Mouse (Mus musculus) 3134 (cell line): ENCODE measurements around the gene Nxn.
"Not testable (repeated sequence)": the region's sequence is repeated elsewhere in the genome, so short reads cannot be mapped to it uniquely, and the experiment has no call there.

Experiments
- DNase-seq: peaks from one replicate; pipeline ENCODE4 v3.0.0-alpha.2; 2011; ENCODE audit warnings: low spot score; ENCODE audit not compliant: insufficient read length; ENCODE audit errors: extremely low read depth

The Nxn gene

DNA sequence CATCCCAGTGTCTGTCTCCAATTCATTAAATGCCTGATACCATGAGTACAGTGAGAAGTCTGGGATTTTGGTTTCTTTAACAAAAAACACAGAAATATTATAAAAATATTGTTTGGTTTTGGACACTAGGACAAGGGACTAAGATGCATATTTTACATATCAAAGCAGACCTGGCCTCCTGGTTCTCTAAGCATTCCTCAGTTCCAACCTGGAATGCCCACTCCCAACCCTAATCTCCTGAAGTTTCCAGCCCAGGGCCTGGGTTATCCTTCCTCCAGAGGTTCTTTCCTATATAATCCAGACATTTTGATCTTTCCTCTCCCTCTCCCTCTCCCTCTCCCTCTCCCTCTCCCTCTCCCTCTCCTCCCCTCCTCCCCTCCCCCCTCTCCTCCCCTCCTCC is 173.9 kb downstream of the Nxn start:
- no peak for DNase-seq

DNA sequence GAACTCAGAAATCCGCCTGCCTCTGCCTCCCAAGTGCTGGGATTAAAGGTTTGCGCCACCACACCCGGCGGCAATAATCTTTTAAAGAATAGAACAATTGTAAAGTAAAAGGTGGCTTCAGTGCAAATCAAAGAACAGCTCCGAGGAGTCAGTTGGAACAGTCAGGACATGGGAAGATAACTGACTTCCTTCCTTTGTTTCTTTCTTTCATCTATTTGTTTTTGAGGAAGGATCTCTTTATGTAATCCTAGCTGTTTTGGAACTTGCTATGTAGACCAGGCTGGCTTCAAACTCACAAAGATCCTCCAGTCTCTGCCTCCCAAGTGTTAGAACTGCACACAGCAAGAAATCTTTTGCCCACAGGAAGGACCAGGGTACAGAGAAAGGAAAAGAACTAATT is 174.3 kb downstream of the Nxn start:
- DNase-seq, result no peak

DNA sequence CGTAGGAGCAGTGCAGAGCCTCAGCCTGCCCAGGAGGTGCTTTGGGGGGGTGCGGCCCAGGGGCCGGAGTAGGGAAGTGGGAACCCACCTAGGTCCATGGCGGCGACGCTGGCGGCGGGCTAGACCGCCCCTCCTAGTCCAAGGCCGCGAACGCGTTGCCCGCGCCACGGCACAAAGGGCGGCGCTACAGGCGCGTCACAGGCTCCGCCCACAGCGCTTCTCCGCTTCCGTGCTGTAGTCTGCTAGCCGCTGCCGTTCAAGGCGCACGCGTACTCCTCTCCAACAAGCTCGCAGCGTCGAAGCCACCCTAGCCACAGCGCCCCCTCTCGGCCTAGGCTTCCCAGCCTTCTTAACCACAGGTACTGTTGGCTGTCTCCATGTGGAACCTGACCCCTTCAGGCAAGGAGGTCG is 181.5 kb downstream of the Nxn start, which contains the start of the genes Dbil5 and Gemin4:
TSS of gene Dbil5 (plus strand) at position 219 of the 411 bp plus-strand sequence.
TSS of gene Gemin4 (minus strand) at position 275 of the 411 bp plus-strand sequence.
- DNase-seq, result peak; percentile 99

DNA sequence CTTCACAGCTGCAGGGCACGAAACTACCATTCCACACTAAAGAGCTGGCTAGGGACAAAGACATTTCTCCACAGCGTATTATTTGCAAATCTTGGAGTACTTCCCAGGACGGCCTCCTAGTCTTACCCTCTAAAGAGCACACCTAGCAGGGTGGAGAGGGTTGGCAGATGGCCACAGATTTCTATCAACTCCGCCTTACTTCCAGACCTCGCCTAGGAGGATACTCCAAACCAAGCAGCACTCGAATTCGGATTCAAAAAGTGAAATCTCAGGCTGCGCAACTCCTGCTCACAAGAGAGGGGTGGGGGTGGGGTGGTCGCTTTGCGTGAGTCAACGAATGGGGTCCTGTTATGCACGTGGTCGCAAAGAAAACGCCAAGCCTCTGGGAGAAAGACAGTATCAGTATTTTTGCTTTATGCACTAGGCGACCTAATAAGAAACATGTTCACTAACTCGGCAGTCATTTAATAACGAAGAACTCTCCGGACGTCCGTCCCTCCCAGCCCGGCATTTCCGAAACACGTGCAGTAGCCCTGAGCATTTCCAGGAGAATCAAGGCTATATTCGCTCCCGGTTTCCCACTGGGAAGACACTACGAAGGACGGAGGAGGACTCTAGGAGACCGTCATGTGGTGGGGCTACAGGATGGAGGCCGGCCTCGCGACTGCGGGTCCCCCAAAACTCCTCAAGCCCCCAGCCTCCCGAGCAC is 182.1 kb downstream of the Nxn start:
- DNase-seq, result peak; percentile 58

DNA sequence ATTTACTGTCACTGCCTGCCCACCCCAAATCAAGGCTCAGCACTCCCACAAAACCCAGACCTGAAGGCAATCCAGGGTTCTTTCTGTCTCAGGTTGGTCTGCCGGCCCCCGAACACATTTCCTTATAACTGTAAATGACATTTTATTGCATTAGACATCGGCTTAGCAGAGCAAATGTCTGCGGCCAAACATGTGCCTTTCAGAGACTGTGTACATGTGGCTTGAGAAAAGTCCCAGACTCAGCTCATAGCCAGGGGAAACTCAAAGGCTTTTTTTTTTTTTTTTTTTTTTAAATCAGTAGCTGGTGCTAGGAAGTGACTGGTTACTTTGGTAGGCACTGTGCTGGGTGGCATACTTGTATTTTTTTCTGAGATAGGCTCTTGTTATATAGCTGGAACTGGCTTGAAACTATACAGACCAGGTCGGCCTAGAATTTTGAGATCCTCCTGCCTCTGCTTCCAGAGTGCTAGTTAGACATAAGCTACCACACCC is 182.8 kb downstream of the Nxn start:
- no peak for DNase-seq

DNA sequence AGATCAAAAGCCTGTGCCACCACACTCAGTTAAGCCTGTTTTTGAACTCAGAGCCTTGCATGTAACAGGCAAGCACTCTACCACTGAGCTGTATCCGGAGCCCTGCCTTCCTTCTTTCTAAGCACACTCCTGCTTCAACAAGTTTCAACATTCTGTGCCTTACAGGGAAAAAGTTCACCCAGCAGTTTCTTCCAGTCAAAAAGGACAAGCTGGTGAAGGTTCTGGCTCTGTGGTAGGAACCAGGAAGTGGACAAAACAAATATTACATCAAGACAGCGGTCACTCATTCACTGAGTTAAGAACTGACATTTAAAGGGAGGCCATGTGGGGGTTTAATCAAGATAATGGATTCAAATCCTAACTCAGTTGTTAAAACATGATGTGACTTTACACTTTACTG is 183.9 kb downstream of the Nxn start:
- DNase-seq, result no peak

DNA sequence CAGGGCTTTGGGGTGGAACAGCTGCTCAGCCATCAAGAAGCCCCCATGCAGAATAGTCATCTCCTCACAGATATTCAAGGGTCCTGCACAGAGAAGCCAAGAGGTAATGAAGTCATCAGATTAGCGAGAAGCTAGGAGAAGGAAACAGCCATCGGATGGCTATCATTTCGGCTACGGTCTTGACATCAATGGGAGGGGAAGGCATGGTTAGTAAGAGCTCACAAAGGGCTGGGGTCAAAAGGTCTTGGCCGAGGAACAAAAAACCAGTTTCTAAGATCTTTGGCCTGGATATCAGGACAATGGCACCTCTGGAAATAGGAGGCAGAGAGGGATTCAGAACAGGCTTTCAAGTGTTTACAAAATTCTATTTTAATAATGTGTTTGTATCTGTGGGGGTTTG is 185.1 kb downstream of the Nxn start:
- no peak for DNase-seq

DNA sequence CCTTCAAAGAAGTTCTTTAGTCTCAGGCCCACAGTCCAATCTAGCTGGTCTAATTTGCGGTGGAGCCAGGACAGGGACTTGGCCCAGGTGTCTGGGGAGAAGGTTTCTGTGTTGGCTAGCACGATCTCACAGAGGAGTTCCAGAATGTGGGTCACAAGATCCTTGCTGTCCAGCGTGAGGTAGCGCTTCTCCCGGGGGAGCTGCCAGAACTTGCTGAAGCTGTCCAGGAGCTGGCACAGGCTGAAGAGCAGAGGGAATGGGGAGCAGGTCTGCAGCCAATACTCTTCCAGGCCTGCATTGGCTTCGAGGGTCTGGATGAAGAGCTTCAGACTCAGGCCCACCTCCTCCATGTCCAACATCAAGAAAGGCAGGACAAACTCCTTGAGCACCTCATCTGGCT is 187.3 kb downstream of the Nxn start:
- DNase-seq, result not testable (repeated sequence)

DNA sequence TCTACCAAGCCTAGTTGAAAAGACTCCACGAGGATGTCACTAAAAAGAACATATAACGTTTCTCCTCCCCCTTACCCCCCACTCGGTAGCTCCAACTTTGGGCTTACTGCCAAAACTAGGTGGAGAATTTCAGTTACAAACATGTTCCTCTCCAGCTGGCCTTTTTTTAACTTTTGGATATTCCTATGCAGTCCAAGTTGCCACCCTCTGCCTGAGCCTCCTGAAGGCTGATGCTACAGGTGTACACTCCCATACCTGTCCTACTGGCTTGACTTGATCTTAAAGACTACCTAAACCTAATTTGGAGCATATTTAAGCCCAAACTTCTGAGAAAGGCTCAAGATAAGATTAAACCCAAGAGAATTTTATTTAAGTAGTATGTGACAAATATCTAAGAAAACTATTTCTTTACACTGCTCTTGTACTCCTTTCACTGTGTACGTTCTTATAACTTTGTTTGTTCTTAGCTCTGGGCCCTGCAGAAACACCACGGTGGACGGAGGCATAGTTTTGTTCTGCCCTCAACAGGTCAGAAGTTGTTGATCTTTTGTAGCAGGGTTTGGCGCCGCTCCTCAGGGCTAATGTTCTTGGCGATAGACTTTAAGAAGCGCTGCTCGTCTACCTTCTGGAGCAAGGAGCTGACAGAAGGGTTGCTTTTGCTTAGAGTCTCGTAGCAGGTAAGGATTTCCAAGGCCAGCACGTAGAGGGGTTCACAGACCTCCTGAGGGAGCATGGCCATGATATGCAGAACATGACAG is 188.5 kb downstream of the Nxn start:
- DNase-seq, result no peak
